Mouse (Mus musculus) retina, embryonic 14.5 days (tissue): ENCODE data around the gene Ppp1r14b.

Experiments
- DNase-seq: peaks from one replicate; pipeline ENCODE4 v3.0.0-alpha.2; 2015; ENCODE audit warnings: low spot score

Ppp1r14b gene

GRCm38 (mm10) chr19:6942764-6943163, 32.0 kb upstream of the Ppp1r14b start:
- DNase-seq = no peak

DNA sequence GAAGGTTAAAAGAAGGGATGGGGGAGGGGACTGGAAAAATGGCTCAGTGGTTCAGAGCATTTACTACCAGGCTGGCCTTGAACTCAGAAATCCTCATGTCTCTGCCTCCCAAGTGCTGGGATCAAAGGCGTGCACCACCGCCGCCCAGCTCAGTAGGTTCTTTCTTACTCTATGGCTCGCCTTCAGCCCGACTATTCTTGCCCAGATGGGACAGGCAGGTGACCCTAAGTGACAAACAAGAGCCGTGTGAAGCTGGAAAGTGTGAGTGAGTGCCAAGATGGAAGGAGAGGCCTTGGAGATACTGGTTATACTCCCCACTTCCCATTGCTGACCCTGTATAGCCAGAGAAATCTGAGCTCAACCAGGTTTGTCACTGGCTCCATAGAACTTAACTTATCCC, 31.1 kb upstream of the Ppp1r14b start:
- DNase-seq = no peak

GRCm38 (mm10) chr19:6947742-6948141, 27.0 kb upstream of the Ppp1r14b start:
- no peak for DNase-seq

- no peak for DNase-seq
Measured at GRCm38 (mm10) chr19:6948186-6948585, 26.6 kb upstream of the Ppp1r14b start.

DNA sequence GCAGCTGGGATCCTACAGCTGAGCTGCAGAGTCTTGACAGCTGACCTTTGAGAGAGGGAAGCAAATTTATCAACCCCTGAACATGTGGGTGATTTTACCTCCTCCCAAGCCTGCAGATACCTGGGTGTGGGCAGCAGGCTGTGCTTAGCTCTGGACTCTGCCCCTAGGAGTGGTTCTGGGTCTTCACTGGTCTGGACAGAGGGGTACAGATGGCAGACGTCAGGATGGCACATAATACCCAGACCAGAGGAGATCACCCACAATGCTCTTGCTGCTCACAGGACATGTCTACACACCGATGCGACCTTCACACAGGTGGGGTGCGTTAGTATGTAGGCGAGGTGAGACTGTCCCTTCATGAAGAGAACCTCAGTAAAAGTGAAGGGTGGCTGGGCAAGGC, 25.2 kb upstream of the Ppp1r14b start:
- DNase-seq = no peak

GRCm38 (mm10) chr19:6949951-6950350, 24.8 kb upstream of the Ppp1r14b start:
- DNase-seq = no peak

- peak; percentile 78 for DNase-seq
Measured at GRCm38 (mm10) chr19:6950613-6951153, 24.1 kb upstream of the Ppp1r14b start.

DNA sequence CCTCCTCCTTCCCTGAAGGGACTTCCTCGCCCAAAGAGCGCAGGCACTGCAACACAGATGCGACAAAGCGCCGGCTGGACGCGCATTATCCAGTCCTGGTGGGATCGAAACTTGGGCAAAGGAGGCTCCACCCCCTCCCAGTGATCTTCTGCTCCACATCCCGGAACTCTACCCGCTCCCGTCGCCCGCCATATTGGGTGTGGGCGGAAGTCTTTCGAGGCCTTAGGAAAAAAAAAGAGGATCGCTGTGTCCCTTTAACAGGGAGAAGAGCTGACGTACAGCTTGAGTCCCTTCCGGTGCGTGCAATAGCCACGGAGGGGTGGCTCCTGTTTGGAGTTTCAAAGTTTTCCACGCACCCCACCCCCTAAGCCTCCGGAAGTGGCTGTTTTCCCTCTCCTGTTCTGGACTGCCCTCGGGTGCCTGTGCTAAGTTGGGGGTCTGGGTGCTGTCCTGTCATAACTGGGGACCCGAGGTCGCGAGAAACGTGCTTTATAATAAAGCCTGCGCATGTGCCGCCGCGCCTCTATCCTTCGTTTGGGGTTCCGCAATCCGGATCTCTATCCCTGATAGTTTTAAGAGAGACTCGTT, 23.3 kb upstream of the Ppp1r14b start:
- DNase-seq = peak; percentile 94

GRCm38 (mm10) chr19:6951994-6952711, 22.6 kb upstream of the Ppp1r14b start:
- DNase-seq = peak; percentile 57

DNA sequence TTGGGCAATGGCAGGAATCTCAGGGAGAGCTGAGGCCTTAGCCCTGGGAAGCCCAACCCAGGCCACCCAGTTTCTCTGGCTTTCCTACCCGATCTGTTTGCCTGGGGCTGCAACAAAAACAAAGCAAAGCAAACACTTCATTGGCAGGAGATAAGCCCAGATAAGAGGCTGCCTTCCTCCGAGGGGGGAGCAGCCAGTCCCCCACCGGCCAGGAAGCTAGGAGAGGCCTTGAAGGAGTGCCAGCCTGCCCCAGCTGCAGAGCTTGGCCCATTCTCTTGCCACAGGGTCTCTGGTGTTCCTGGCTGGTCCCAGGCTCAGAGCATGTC, 22.1 kb upstream of the Ppp1r14b start:
- no peak for DNase-seq

DNA sequence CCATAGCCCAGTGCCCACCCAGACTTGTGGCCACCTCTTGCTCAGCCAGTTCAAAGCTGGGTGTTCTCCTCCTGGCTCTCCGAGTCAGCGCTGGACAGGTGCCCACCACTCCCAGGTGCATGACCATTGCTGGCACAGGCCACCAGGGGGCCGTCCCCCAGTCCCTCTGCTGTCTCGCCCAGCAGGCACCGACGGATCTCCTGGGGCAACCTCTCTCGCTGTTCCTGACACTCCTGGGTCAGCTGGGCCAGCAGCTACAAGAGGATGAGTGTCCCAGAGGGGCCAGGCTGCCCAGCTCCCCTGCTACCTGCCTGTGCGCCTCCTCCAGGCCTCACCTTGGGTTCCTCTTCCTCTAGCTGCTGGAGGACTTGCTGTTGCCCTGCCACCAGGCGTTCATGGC, 20.7 kb upstream of the Ppp1r14b start:
- DNase-seq = no peak

DNA sequence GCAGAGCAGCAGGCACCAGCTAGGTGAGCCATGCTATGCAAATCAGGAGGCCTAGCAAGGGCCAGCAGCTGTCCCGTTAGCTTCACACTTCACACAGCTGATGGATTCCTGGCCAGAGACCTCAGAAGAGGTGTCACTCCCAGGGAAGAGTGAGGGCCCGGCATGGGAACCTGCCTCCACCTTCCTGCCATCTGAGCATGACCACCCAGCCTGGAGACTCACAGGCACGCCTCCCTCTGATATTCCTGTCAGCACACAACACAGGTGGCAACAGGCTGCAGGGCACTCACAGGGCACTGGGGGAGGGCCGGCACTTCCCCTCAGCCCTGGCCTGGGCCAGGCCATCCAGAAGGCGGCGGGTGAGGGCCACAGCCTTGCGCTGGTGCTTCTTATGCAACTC, 19.3 kb upstream of the Ppp1r14b start:
- no peak for DNase-seq

- DNase-seq = no peak
Measured at GRCm38 (mm10) chr19:6956461-6956860, 18.3 kb upstream of the Ppp1r14b start.

- DNase-seq = no peak
Measured at GRCm38 (mm10) chr19:6968491-6969271, 6.1 kb upstream of the Ppp1r14b start.

GRCm38 (mm10) chr19:6969291-6969664, 5.5 kb upstream of the Ppp1r14b start:
- no peak for DNase-seq

- peak; percentile 75 for DNase-seq
Measured at GRCm38 (mm10) chr19:6969665-6970381, 4.9 kb upstream of the Ppp1r14b start.

DNA sequence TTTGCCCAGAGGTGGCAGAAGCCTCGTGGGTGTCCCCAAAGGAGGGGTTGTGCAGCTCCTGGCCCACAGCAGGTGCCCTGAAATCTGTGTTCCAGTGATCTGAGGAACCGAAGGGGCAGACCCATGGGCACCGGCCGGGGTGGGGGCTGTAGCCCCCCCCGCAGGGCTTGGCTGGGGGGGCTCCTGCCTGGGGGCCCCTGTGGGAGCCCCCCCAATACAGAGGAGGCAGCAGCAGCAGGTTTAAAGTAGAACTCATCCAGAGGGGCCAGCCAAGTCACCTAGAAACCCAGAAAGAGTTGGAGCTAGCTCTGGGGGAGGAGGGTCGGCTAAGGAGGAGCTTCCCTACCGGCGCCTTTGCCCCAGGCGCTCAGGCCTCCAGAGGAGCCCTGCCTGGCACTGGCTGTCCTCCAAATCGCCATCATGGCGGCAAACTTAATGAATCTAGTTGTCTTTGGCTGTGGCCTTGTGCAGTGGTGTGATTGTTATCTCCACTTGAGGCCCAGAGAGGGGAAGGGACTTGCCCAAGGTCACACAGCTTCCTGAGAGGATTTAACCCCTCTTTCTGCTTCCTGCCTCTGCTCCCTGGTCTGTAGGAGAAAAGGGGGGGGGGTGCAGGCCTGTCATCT, 4.2 kb upstream of the Ppp1r14b start:
- DNase-seq = no peak

DNA sequence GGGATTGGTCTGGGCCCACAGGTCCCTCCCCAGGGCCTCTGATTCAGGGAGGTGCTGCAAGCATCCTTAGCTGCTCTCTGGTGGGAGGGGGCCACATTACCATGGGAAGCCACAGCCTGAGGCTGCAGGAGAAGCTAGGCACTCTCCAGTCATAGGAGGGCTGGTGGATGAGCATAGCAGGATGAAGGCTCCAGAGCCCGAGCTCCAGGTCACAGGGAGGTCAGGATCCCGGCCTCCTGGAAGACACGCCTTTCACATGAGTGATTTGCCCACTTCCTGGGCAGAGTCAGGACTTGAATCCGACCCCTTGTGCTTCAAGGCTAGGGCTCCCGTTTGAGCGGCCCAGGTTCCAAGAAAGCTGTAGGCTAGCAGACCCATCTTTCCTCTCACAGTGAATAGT, 3.1 kb upstream of the Ppp1r14b start:
- DNase-seq = no peak

GRCm38 (mm10) chr19:6972247-6972917, 2.4 kb upstream of the Ppp1r14b start:
- DNase-seq = no peak

- DNase-seq = no peak
Measured at GRCm38 (mm10) chr19:6973581-6974190, 1.1 kb upstream of the Ppp1r14b start.
